Mouse (Mus musculus): ENCODE data around the gene Yif1b. TPM values are rescaled to one million over a fixed set of nuclear protein-coding genes. Genes with fewer than 3 reads are reported as not detected.

The Yif1b gene
- total and polyA plus RNA-seq, 2 experiments from 2014 or later = 121 to 194 TPM

DNA sequence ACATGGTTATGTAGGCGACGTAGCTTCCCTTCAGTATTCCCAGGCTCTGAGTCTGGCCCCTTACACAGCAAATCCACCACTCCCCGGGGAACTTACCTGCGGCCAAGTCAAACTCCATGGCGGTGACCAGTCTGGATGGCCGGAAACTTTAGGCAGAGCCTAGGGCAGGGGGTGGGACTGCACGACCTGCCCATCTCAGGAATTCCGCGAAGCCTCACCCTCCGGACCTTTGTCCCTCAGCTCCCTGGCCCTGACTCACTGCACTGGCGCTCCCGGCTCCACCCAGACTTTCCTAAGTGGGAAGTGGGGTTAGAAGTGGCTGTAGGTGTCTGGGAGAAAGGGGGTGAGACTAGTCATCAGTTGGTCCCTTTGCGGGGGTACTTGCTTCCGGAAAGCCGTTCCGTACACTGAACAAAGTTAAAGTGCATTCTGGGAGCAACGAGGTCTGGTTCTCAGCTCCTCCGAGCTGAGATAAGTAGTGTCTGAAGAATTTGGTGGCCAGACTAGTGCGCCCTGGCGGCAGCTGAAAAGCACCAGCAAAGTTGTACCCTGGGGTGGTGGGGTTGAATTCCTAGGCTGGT is 10.2 kb downstream of the Yif1b start, which contains the start of gene 2200002D01Rik:
Gene 2200002D01Rik (minus strand): TSS at position 206 of the 581 bp plus-strand sequence.
- ATAC-seq (ENCODE audit: insufficient read depth, low read depth) (peak; percentile 27; the same call in 1 of the 2 replicates), DNase-seq (ENCODE audit: low spot score) (peak; percentile 56)
- TF ChIP-seq CTCF (IDR thresholded peaks at IDR 0.05; ENCODE audit: low read depth) (peak; percentile 20), EP300 (IDR thresholded peaks at IDR 0.05; ENCODE audit: low read depth) (no peak)
- 12% methylated on average over 20 of the region's 20 CpGs for WGBS
- Histone ChIP-seq H3K4me1 (ENCODE audit: control insufficient read depth, insufficient read depth) (0 out of 2 replicates have a peak, but pooled peaks cover 4% of the 10 kb centered on the region), H3K36me3 (replicated peaks; ENCODE audit: control insufficient read depth, insufficient read depth, low read length) (peaks cover 27% of the 10 kb centered on the region), H3K4me3 (ENCODE audit: low read depth, low read length) (peak within 1 kb of the TSS; percentile 39), H3K9me3 (replicated peaks; ENCODE audit: control insufficient read depth, low read length) (no peaks in the 10 kb centered on the region), H3K27me3 (ENCODE audit: control insufficient read depth, insufficient read depth, low read length) (no peaks in the 10 kb centered on the region), H3K27ac (ENCODE audit: low read depth) (peak within 1 kb of the TSS; percentile 40), H3K9ac (replicated peaks; ENCODE audit: low read depth, low read length) (peak within 1 kb of the TSS; percentile 35), H3K4me2 (ENCODE audit: low read depth, low read length) (peak within 1 kb of the TSS; percentile 69)

DNA sequence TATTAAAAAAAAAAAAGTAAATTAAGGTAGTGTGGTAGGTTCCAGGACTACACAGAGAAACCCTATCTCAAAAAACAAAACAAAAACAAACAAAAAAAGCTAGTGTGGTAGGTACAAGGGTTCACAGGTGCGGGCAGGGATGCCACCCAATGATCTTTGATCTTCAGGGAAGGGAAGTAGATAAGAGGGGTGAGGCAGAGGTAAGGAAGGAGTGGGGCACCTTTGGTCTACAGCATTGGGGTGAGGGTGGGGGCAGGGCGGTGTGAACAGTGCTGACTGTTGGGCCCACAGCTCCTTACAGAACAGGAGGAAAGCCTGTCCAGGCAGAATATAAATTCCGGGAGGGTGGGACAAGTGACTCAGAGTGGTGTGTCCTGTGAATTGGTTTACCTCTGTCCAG is 13.0 kb downstream of the Yif1b start:
- DNase-seq (ENCODE audit: low spot score) = no peak
- H3K9ac ChIP-seq (replicated peaks; ENCODE audit: low read depth, low read length) = no peak overlapping the region
- TF ChIP-seq CTCF (IDR thresholded peaks at IDR 0.05; ENCODE audit: low read depth) = no peak
- TF ChIP-seq EP300 (IDR thresholded peaks at IDR 0.05; ENCODE audit: low read depth) = no peak
- H3K36me3 ChIP-seq (replicated peaks; ENCODE audit: control insufficient read depth, insufficient read depth, low read length) = peaks cover 15% of the 10 kb centered on the region; the same call in 1 of the 2 replicates
- 72% methylated on average over 3 of the region's 3 CpGs for WGBS
- H3K9me3 ChIP-seq (replicated peaks; ENCODE audit: control insufficient read depth, low read length) = no peaks in the 10 kb centered on the region
- H3K4me2 ChIP-seq (ENCODE audit: low read depth, low read length) = no peak overlapping the region
- no peaks in the 10 kb centered on the region for H3K27me3 ChIP-seq (ENCODE audit: control insufficient read depth, insufficient read depth, low read length)
- no peak overlapping the region for H3K27ac ChIP-seq (ENCODE audit: low read depth)
- H3K4me3 ChIP-seq (ENCODE audit: low read depth, low read length) = no peak overlapping the region
- 0 out of 2 replicates have a peak, but pooled peaks cover 4% of the 10 kb centered on the region for H3K4me1 ChIP-seq (ENCODE audit: control insufficient read depth, insufficient read depth)
- no peak for ATAC-seq (ENCODE audit: insufficient read depth, low read depth)

DNA sequence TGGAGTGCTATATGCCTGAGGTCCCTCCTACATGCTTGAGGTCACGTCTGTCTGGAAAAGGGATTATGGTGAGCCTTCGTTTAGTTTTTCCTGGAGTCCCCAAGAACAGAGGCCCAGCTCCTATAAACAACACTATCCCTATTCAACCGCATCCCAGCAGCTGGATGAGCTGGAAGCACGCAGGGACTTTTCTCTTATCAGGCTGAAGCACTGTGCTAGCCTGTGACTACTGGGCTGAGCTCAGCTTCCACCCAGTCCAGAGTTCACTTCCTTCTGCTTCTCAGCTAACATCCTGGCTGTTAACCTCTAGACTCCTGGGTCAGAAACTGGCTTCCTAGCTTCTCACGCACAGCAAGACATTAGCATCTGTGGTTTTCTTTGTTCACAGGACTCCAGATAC is 15.7 kb downstream of the Yif1b start:
- Histone ChIP-seq H3K9me3 (replicated peaks; ENCODE audit: control insufficient read depth, low read length) (no peaks in the 10 kb centered on the region), H3K27me3 (ENCODE audit: control insufficient read depth, insufficient read depth, low read length) (no peaks in the 10 kb centered on the region), H3K27ac (ENCODE audit: low read depth) (no peak overlapping the region; the same call in 1 of the 2 replicates), H3K4me1 (ENCODE audit: control insufficient read depth, insufficient read depth) (no peaks in the 10 kb centered on the region; the same call in 1 of the 2 replicates), H3K4me2 (ENCODE audit: low read depth, low read length) (no peak overlapping the region), H3K9ac (replicated peaks; ENCODE audit: low read depth, low read length) (no peak overlapping the region), H3K36me3 (replicated peaks; ENCODE audit: control insufficient read depth, insufficient read depth, low read length) (peaks cover 14% of the 10 kb centered on the region), H3K4me3 (ENCODE audit: low read depth, low read length) (no peak overlapping the region)
- ATAC-seq (ENCODE audit: insufficient read depth, low read depth) (peak; percentile 59), DNase-seq (ENCODE audit: low spot score) (no peak)
- 44% methylated on average over 5 of the region's 5 CpGs for WGBS
- TF ChIP-seq EP300 (IDR thresholded peaks at IDR 0.05; ENCODE audit: low read depth) (0 out of 2 replicates have a peak, but pooled peaks have one; percentile 15), CTCF (IDR thresholded peaks at IDR 0.05; ENCODE audit: low read depth) (no peak)

DNA sequence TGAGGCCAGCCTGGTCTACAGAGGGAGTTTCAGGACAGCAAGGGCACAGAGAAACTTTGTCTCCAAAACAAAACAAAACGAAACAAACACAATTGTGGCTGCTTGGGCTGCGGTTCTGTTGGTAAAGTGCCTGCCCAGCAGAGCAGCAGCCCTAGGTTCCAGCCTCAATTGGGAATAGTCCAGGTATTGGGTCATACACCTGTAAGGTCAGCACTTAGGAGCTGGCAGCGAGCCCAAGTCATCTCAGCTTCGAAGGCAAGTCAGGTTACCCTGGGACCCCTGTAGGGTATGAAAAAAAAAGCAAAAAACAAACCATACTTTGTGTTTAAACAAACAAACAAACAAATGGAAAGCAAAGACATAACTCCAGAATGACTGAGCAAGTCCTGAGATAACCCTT is 17.7 kb downstream of the Yif1b start:
- H3K27ac ChIP-seq (ENCODE audit: low read depth) = no peak overlapping the region
- no peak overlapping the region for H3K9ac ChIP-seq (replicated peaks; ENCODE audit: low read depth, low read length)
- DNase-seq (ENCODE audit: low spot score) = no peak
- no peaks in the 10 kb centered on the region for H3K27me3 ChIP-seq (ENCODE audit: control insufficient read depth, insufficient read depth, low read length)
- no peak for ATAC-seq (ENCODE audit: insufficient read depth, low read depth)
- no peaks in the 10 kb centered on the region for H3K9me3 ChIP-seq (replicated peaks; ENCODE audit: control insufficient read depth, low read length)
- H3K4me2 ChIP-seq (ENCODE audit: low read depth, low read length) = no peak overlapping the region
- TF ChIP-seq CTCF (IDR thresholded peaks at IDR 0.05; ENCODE audit: low read depth) (no peak), EP300 (IDR thresholded peaks at IDR 0.05; ENCODE audit: low read depth) (no peak)
- no peak overlapping the region for H3K4me3 ChIP-seq (ENCODE audit: low read depth, low read length)
- peaks cover 5% of the 10 kb centered on the region; the same call in 1 of the 2 replicates for H3K4me1 ChIP-seq (ENCODE audit: control insufficient read depth, insufficient read depth)
- peaks cover 14% of the 10 kb centered on the region for H3K36me3 ChIP-seq (replicated peaks; ENCODE audit: control insufficient read depth, insufficient read depth, low read length)
- 76% methylated on average over 4 of the region's 4 CpGs for WGBS

DNA sequence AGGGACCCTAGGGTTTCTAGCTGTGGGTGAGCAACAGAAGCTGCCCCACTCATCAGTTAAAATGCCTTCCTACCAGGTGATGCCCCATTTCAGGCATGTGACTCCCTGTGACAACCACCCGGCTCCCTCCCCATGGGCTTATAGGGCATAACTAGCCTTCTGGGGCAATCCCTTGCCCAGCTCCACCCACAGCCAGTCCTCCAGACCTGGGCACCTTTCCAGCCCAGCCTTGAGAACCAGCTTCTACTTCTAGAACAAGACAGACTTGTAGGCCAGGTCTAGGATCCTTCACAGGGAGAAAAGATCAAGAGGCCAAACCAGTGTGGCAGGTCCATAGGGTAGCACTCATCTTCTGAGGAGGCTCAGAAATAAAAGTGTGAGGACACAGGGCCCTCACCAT is 19.2 kb downstream of the Yif1b start:
- no peak overlapping the region for H3K4me2 ChIP-seq (ENCODE audit: low read depth, low read length)
- peaks cover 9% of the 10 kb centered on the region; the same call in 1 of the 2 replicates for H3K4me1 ChIP-seq (ENCODE audit: control insufficient read depth, insufficient read depth)
- TF ChIP-seq EP300 (IDR thresholded peaks at IDR 0.05; ENCODE audit: low read depth) (no peak), CTCF (IDR thresholded peaks at IDR 0.05; ENCODE audit: low read depth) (no peak)
- WGBS = 94% methylated on average over 1 of the region's 1 CpGs
- H3K27ac ChIP-seq (ENCODE audit: low read depth) = peak overlapping the region; percentile 47
- H3K36me3 ChIP-seq (replicated peaks; ENCODE audit: control insufficient read depth, insufficient read depth, low read length) = peaks cover 14% of the 10 kb centered on the region
- no peak for ATAC-seq (ENCODE audit: insufficient read depth, low read depth)
- H3K27me3 ChIP-seq (ENCODE audit: control insufficient read depth, insufficient read depth, low read length) = no peaks in the 10 kb centered on the region
- DNase-seq (ENCODE audit: low spot score) = no peak
- H3K4me3 ChIP-seq (ENCODE audit: low read depth, low read length) = no peak overlapping the region
- no peaks in the 10 kb centered on the region for H3K9me3 ChIP-seq (replicated peaks; ENCODE audit: control insufficient read depth, low read length)
- H3K9ac ChIP-seq (replicated peaks; ENCODE audit: low read depth, low read length) = no peak overlapping the region

All from heart, postnatal 0 days (tissue).